Mouse (Mus musculus) cerebellum, adult 18-20 months (tissue): ENCODE results near the gene Slc22a21.

Experiments used
- DNase-seq, 2 experiments: peaks; one replicate each; pipeline ENCODE4 v3.0.0; 2021

Slc22a21 gene

DNA sequence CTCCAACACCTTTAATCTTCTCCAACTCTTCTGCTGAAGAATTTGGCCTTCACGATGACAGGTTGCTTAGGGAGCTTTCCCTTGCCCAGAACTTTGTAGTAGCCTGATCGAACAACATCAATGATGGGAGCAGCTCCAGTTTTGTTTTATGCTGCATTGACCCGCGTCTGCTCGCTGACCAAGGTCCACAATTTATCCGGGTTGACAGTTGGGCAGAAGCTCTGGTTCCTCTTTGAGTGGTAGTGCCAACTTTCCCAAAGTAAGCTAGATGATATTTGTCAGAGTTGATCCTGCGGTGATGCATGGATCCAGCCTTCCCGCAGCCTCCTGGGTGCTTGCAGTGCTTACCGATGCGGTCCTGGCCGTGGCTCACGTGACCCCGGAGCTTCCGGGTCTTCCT, 77.4 kb downstream of the Slc22a21 start:
- no peak for DNase-seq

DNA sequence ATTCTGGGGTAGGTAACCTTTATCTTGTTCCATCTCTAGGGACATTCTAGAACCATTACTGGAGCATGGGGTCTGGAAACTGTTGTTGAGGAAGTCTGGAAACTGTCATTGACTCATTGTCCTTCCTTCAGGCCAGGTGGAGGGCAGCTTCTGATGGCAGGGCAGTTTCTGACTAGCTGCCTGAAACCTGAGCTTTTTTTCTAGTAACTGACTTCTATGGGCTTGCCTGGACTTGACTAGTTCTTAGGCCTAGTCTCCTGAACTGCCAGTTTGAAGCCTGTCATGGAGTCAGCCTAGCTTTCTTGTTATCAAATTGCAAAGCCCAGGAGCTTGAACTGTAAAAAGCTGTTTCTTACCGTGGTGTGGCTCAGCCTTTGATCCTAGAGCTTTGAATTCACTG, 79.1 kb downstream of the Slc22a21 start:
- DNase-seq = no peak

DNA sequence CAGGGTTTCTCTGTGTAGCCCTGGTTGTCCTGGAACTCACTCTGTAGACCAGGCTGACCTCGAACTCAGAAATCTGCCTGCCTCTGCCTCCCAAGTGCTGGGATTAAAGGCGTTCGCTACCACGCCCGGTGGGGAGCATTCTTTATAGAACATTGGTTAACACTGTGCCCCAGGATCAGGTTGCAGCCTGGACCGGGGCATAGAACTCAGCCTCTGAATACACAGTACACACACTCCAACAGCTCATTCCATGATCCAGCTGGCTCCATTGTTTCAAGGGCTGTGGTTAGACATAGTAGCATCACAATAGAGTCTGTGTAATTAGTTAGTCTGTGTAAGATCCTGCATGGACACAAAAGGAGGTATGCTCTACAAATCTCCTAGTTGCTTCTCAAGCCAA, 80.2 kb downstream of the Slc22a21 start:
- no peak for DNase-seq
